Mouse (Mus musculus): ENCODE measurements at regions not wholly inside any gene's neighbourhood (a gene's known extent, or its start where the extent isn't known, plus 50 kb on each side); places are given as distances from the start of the nearest gene placed in this dataset.

- H3K9me3 ChIP-seq = no peaks in the 10 kb centered on the region
- H3K27ac ChIP-seq (replicated peaks) = no peak overlapping the region
- no peaks in the 10 kb centered on the region for H3K27me3 ChIP-seq
- H3K4me2 ChIP-seq (replicated peaks) = no peak overlapping the region
- no peak overlapping the region for H3K4me3 ChIP-seq
- no peak for ATAC-seq (ENCODE audit: low FRiP score, low read depth)
- no peaks in the 10 kb centered on the region for H3K36me3 ChIP-seq
- peaks cover 19% of the 10 kb centered on the region for H3K4me1 ChIP-seq
- no peak overlapping the region for H3K9ac ChIP-seq (replicated peaks)
- WGBS = 59% methylated on average over 10 of the region's 10 CpGs
Observed at GRCm38 (mm10) chr1:128535537-128536150, 56.4 kb downstream of the Cxcr4 start.

GRCm38 (mm10) chr1:128532632-128533031, 59.5 kb downstream of the Cxcr4 start:
- H3K36me3 ChIP-seq = no peaks in the 10 kb centered on the region
- H3K9ac ChIP-seq (replicated peaks) = no peak overlapping the region
- H3K9me3 ChIP-seq = no peaks in the 10 kb centered on the region
- H3K4me1 ChIP-seq = peaks cover 4% of the 10 kb centered on the region
- H3K27ac ChIP-seq (replicated peaks) = no peak overlapping the region
- WGBS = 3% methylated on average over 4 of the region's 4 CpGs
- H3K4me3 ChIP-seq = no peak overlapping the region
- no peaks in the 10 kb centered on the region; the same call in 1 of the 2 replicates for H3K27me3 ChIP-seq
- no peak overlapping the region for H3K4me2 ChIP-seq (replicated peaks)
- no peak for ATAC-seq (ENCODE audit: low FRiP score, low read depth)

- no peak overlapping the region for H3K9ac ChIP-seq (replicated peaks)
- no peak overlapping the region for H3K4me3 ChIP-seq
- no peak overlapping the region for H3K27ac ChIP-seq (replicated peaks)
- no peak overlapping the region for H3K4me2 ChIP-seq (replicated peaks)
- H3K9me3 ChIP-seq = no peaks in the 10 kb centered on the region
- no peaks in the 10 kb centered on the region; the same call in 1 of the 2 replicates for H3K27me3 ChIP-seq
- WGBS = 83% methylated on average over 4 of the region's 4 CpGs
- H3K36me3 ChIP-seq = no peaks in the 10 kb centered on the region
- H3K4me1 ChIP-seq = peaks cover 4% of the 10 kb centered on the region
- ATAC-seq (ENCODE audit: low FRiP score, low read depth) = no peak
Observed at GRCm38 (mm10) chr1:128529808-128530545, 62.1 kb downstream of the Cxcr4 start.

GRCm38 (mm10) chr1:128519234-128519633, 72.9 kb downstream of the Cxcr4 start:
- Histone ChIP-seq H3K9me3 (no peaks in the 10 kb centered on the region), H3K9ac (replicated peaks) (no peak overlapping the region), H3K4me3 (no peak overlapping the region), H3K27ac (replicated peaks) (no peak overlapping the region), H3K4me1 (no peaks in the 10 kb centered on the region), H3K4me2 (replicated peaks) (no peak overlapping the region), H3K27me3 (no peaks in the 10 kb centered on the region), H3K36me3 (no peaks in the 10 kb centered on the region)
- 93% methylated on average over 4 of the region's 4 CpGs for WGBS
- ATAC-seq (ENCODE audit: low FRiP score, low read depth) = no peak

- Histone ChIP-seq H3K4me3 (no peak overlapping the region), H3K4me2 (replicated peaks) (no peak overlapping the region), H3K9ac (replicated peaks) (no peak overlapping the region), H3K27ac (replicated peaks) (no peak overlapping the region), H3K36me3 (no peaks in the 10 kb centered on the region), H3K9me3 (no peaks in the 10 kb centered on the region), H3K27me3 (no peaks in the 10 kb centered on the region), H3K4me1 (no peaks in the 10 kb centered on the region)
- no peak for ATAC-seq (ENCODE audit: low FRiP score, low read depth)
- 93% methylated on average over 5 of the region's 5 CpGs for WGBS
Observed at GRCm38 (mm10) chr1:128518514-128518913, 73.6 kb downstream of the Cxcr4 start.

GRCm38 (mm10) chr1:128517351-128517750, 74.7 kb downstream of the Cxcr4 start:
- Histone ChIP-seq H3K9me3 (no peaks in the 10 kb centered on the region), H3K36me3 (no peaks in the 10 kb centered on the region), H3K27me3 (no peaks in the 10 kb centered on the region), H3K4me3 (no peak overlapping the region), H3K4me1 (no peaks in the 10 kb centered on the region), H3K9ac (replicated peaks) (no peak overlapping the region), H3K4me2 (replicated peaks) (no peak overlapping the region), H3K27ac (replicated peaks) (no peak overlapping the region)
- no peak for ATAC-seq (ENCODE audit: low FRiP score, low read depth)
- 88% methylated on average over 1 of the region's 1 CpGs for WGBS

GRCm38 (mm10) chr1:128514327-128514726, 77.8 kb downstream of the Cxcr4 start:
- 93% methylated on average over 1 of the region's 1 CpGs for WGBS
- no peak overlapping the region for H3K9ac ChIP-seq (replicated peaks)
- H3K36me3 ChIP-seq = no peaks in the 10 kb centered on the region
- H3K9me3 ChIP-seq = no peaks in the 10 kb centered on the region
- H3K4me1 ChIP-seq = no peaks in the 10 kb centered on the region
- ATAC-seq (ENCODE audit: low FRiP score, low read depth) = no peak
- H3K27me3 ChIP-seq = no peaks in the 10 kb centered on the region
- H3K4me3 ChIP-seq = no peak overlapping the region
- no peak overlapping the region for H3K4me2 ChIP-seq (replicated peaks)
- no peak overlapping the region for H3K27ac ChIP-seq (replicated peaks)

- Histone ChIP-seq H3K27me3 (no peaks in the 10 kb centered on the region), H3K27ac (replicated peaks) (no peak overlapping the region), H3K4me3 (no peak overlapping the region), H3K4me2 (replicated peaks) (no peak overlapping the region), H3K4me1 (no peaks in the 10 kb centered on the region), H3K36me3 (no peaks in the 10 kb centered on the region), H3K9ac (replicated peaks) (no peak overlapping the region), H3K9me3 (no peaks in the 10 kb centered on the region)
- no peak for ATAC-seq (ENCODE audit: low FRiP score, low read depth)
- 88% methylated on average over 2 of the region's 2 CpGs for WGBS
Observed at GRCm38 (mm10) chr1:128513911-128514310, 78.2 kb downstream of the Cxcr4 start.

GRCm38 (mm10) chr1:128513153-128513552, 78.9 kb downstream of the Cxcr4 start:
- Histone ChIP-seq H3K4me2 (replicated peaks) (no peak overlapping the region), H3K9me3 (no peaks in the 10 kb centered on the region), H3K4me3 (no peak overlapping the region), H3K27ac (replicated peaks) (no peak overlapping the region), H3K36me3 (no peaks in the 10 kb centered on the region), H3K9ac (replicated peaks) (no peak overlapping the region), H3K4me1 (no peaks in the 10 kb centered on the region), H3K27me3 (no peaks in the 10 kb centered on the region)
- WGBS = 93% methylated on average over 4 of the region's 4 CpGs
- ATAC-seq (ENCODE audit: low FRiP score, low read depth) = no peak

- no peaks in the 10 kb centered on the region for H3K9me3 ChIP-seq
- ATAC-seq (ENCODE audit: low FRiP score, low read depth) = no peak
- 67% methylated on average over 2 of the region's 2 CpGs for WGBS
- no peaks in the 10 kb centered on the region for H3K4me1 ChIP-seq
- H3K36me3 ChIP-seq = no peaks in the 10 kb centered on the region
- no peak overlapping the region for H3K27ac ChIP-seq (replicated peaks)
- H3K9ac ChIP-seq (replicated peaks) = no peak overlapping the region
- no peaks in the 10 kb centered on the region for H3K27me3 ChIP-seq
- H3K4me3 ChIP-seq = no peak overlapping the region
- no peak overlapping the region for H3K4me2 ChIP-seq (replicated peaks)
Observed at GRCm38 (mm10) chr1:128508816-128509461, 83.2 kb downstream of the Cxcr4 start.

- Histone ChIP-seq H3K36me3 (no peaks in the 10 kb centered on the region), H3K27ac (replicated peaks) (no peak overlapping the region), H3K27me3 (no peaks in the 10 kb centered on the region), H3K4me3 (no peak overlapping the region), H3K9me3 (no peaks in the 10 kb centered on the region), H3K4me1 (no peaks in the 10 kb centered on the region), H3K4me2 (replicated peaks) (no peak overlapping the region), H3K9ac (replicated peaks) (no peak overlapping the region)
- 93% methylated on average over 4 of the region's 4 CpGs for WGBS
- no peak for ATAC-seq (ENCODE audit: low FRiP score, low read depth)
Observed at GRCm38 (mm10) chr1:128506551-128507313, 85.4 kb downstream of the Cxcr4 start.

- H3K9ac ChIP-seq (replicated peaks) = no peak overlapping the region
- no peak overlapping the region for H3K4me3 ChIP-seq
- H3K27ac ChIP-seq (replicated peaks) = no peak overlapping the region
- no peaks in the 10 kb centered on the region for H3K9me3 ChIP-seq
- WGBS = 49% methylated on average over 4 of the region's 4 CpGs
- no peak overlapping the region for H3K4me2 ChIP-seq (replicated peaks)
- ATAC-seq (ENCODE audit: low FRiP score, low read depth) = no peak
- no peaks in the 10 kb centered on the region for H3K27me3 ChIP-seq
- H3K36me3 ChIP-seq = no peaks in the 10 kb centered on the region
- no peaks in the 10 kb centered on the region for H3K4me1 ChIP-seq
Observed at GRCm38 (mm10) chr1:128504371-128504770, 87.2 kb upstream of the Dars start.

Measured in midbrain, embryonic 12.5 days (tissue).